Mouse (Mus musculus): Measurements from ENCODE around the gene Ccdc102a. TPM values are rescaled to one million over a fixed set of nuclear protein-coding genes. Genes with fewer than 3 reads are reported as not detected.

Ccdc102a gene
- total and polyA plus RNA-seq, 3 experiments = 2.5 to 5.8 (median 2.8) TPM

GRCm38 (mm10) chr8:94876820-94877219 lies 41.1 kb downstream of the Ccdc102a start:
- no peak overlapping the region for H3K4me3 ChIP-seq (replicated peaks in 1 of 3; ENCODE audit: low read depth in 2 of 3, low read length in 2 of 3, poor library complexity in 1 of 3)
- H3K4me1 ChIP-seq (ENCODE audit: control insufficient read depth in 1 of 2, insufficient read depth in 2 of 2) = peaks cover 8 to 36% of the 10 kb centered on the region in 2 experiments; a peak in 2 of 4 replicates
- no peak for DNase-seq (ENCODE audit: extremely low read depth)
- no peaks in the 10 kb centered on the region for H3K36me3 ChIP-seq (replicated peaks in 1 of 2; ENCODE audit: control insufficient read depth in 1 of 2, insufficient read depth in 1 of 2, low read length in 1 of 2)
- dilution Hi-C loops (cut with MboI; ENCODE audit: extremely low pct_ligation_motif_present, extremely low pct_unique_long_range_greater_than_20kb, low sequenced_read_pairs) (no loop called here), in situ Hi-C loops (cut with MboI; ENCODE audit: low pct_ligation_motif_present, low pct_unique_long_range_greater_than_20kb, low sequenced_read_pairs) (no loop called here)
- TF ChIP-seq ZNF384 (IDR thresholded peaks at IDR 0.05; ENCODE audit: low read depth, low read length) = no peak
- no peak for TF ChIP-seq MAX (IDR thresholded peaks at IDR 0.05; ENCODE audit: low read length)
- TF ChIP-seq MYC (IDR thresholded peaks at IDR 0.05; ENCODE audit: low read depth, low read length) = no peak
- TF ChIP-seq HCFC1 (IDR thresholded peaks at IDR 0.05; ENCODE audit: low read depth, low read length) = no peak
- TF ChIP-seq PAX5 (IDR thresholded peaks at IDR 0.05; ENCODE audit: low read length) = no peak
- TF ChIP-seq RAD21 (IDR thresholded peaks at IDR 0.05; ENCODE audit: low read depth, low read length) = no peak
- no peak for TF ChIP-seq ZMIZ1 (IDR thresholded peaks at IDR 0.05; ENCODE audit: low read depth, low read length)
- no peaks in the 10 kb centered on the region for H3K9me3 ChIP-seq (replicated peaks; ENCODE audit: low read length)
- no peaks in the 10 kb centered on the region for H3K79me2 ChIP-seq (replicated peaks; ENCODE audit: control insufficient read depth, extremely low read depth, insufficient read depth, poor library complexity, severe bottlenecking)
- no peak overlapping the region for H3K27ac ChIP-seq (ENCODE audit: insufficient read depth, low read depth)
- H3K27me3 ChIP-seq (replicated peaks) = peaks cover 17% of the 10 kb centered on the region
- no peak overlapping the region for H3K4me2 ChIP-seq (ENCODE audit: insufficient read depth, low read depth, poor library complexity, severe bottlenecking)
- no peak overlapping the region for H3K9ac ChIP-seq (ENCODE audit: insufficient read depth, low read depth)

- peak; percentile 78 for DNase-seq (ENCODE audit: extremely low read depth)
- H3K4me1 ChIP-seq (ENCODE audit: control insufficient read depth in 1 of 2, insufficient read depth in 2 of 2) = peaks cover 8 to 36% of the 10 kb centered on the region in 2 experiments; a peak in 2 of 4 replicates
- H3K79me2 ChIP-seq (replicated peaks; ENCODE audit: control insufficient read depth, extremely low read depth, insufficient read depth, poor library complexity, severe bottlenecking) = no peaks in the 10 kb centered on the region
- TF ChIP-seq MAX (IDR thresholded peaks at IDR 0.05; ENCODE audit: low read length) (peak; percentile 84; the same call in 1 of the 2 replicates), ZNF384 (IDR thresholded peaks at IDR 0.05; ENCODE audit: low read depth, low read length) (no peak), JUN (IDR thresholded peaks at IDR 0.05; ENCODE audit: insufficient read depth, low read depth, low read length) (no peak), MXI1 (IDR thresholded peaks at IDR 0.05; ENCODE audit: low read depth, low read length) (peak; percentile 81; the same call in 1 of the 2 replicates), UBTF (IDR thresholded peaks at IDR 0.05; ENCODE audit: low read depth, low read length) (no peak), JUND (conservative IDR thresholded peaks at IDR 0.05; ENCODE audit: low read depth, low read length) (no peak), NRF1 (IDR thresholded peaks at IDR 0.05; ENCODE audit: low read depth, low read length) (peak; percentile 47; the same call in 1 of the 2 replicates), NELFE (IDR thresholded peaks at IDR 0.05; ENCODE audit: low read depth, low read length) (no peak), POLR2A (IDR thresholded peaks at IDR 0.05; ENCODE audit: low read depth, low read length) (peak; percentile 16; the same call in 1 of the 2 replicates), TBP (conservative IDR thresholded peaks at IDR 0.05; ENCODE audit: low read depth, low read length) (peak; percentile 36; the same call in 1 of the 2 replicates), TCF12 (IDR thresholded peaks at IDR 0.05; ENCODE audit: low read depth, low read length) (no peak; the same call in 1 of the 2 replicates), MYC (IDR thresholded peaks at IDR 0.05; ENCODE audit: low read depth, low read length) (peak; percentile 67)
- H3K9ac ChIP-seq (ENCODE audit: insufficient read depth, low read depth) = peak within 1 kb of the TSS; percentile 50
- H3K36me3 ChIP-seq (replicated peaks in 1 of 2; ENCODE audit: control insufficient read depth in 1 of 2, insufficient read depth in 1 of 2, low read length in 1 of 2) = no peaks in the 10 kb centered on the region
- H3K4me3 ChIP-seq (replicated peaks in 1 of 3; ENCODE audit: low read depth in 2 of 3, low read length in 2 of 3, poor library complexity in 1 of 3) = peak within 1 kb of the TSS; percentile 29 to 55 (median 53)
- H3K27ac ChIP-seq (ENCODE audit: insufficient read depth, low read depth) = no peak within 1 kb of the TSS
- in situ Hi-C loops (cut with MboI; ENCODE audit: low pct_ligation_motif_present, low pct_unique_long_range_greater_than_20kb, low sequenced_read_pairs) = no loop called here
- H3K27me3 ChIP-seq (replicated peaks) = peaks cover 17% of the 10 kb centered on the region
- dilution Hi-C loops (cut with MboI; ENCODE audit: extremely low pct_ligation_motif_present, extremely low pct_unique_long_range_greater_than_20kb, low sequenced_read_pairs) = no loop called here
- no peaks in the 10 kb centered on the region for H3K9me3 ChIP-seq (replicated peaks; ENCODE audit: low read length)
- H3K4me2 ChIP-seq (ENCODE audit: insufficient read depth, low read depth, poor library complexity, severe bottlenecking) = peak within 1 kb of the TSS; percentile 89
Observed at GRCm38 (mm10) chr8:94876197-94876730, 41.6 kb downstream of the Ccdc102a start, which contains the start of gene Dok4. TSS of gene Dok4 (minus strand) at chr8:94876330.

Data from CH12.LX (cell line).